Mouse (Mus musculus): Measurements from ENCODE around the gene Spdye4b. TPM values are rescaled to one million over a fixed set of nuclear protein-coding genes. Genes with fewer than 3 reads are reported as not detected.

The Spdye4b gene
- polyA plus RNA-seq, 1 experiment from 2014 or later: not detected

DNA sequence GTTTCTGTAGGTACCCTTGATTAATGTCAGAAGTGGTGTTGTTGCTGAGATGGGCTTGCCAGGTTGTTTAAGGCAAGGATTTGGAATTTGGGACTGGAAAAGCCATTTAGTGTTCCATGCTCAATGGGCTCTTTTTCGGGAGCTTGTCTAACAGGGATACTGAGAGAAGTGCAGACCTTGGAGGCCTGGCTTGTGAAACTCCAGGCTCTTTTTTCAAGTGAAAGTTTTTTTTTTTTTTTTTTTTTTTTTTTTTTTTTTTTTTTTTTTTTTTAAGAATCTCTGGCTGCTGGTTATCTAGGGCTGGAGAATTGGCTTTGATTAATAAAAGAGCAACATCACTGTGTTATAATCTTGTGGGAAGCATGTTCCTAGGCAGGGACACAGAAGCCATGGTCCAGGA, 41.5 kb downstream of the Spdye4b start:
- H3K4me3 ChIP-seq (replicated peaks): no peak overlapping the region
- WGBS: 72% methylated on average over 1 of the region's 1 CpGs
- H3K4me2 ChIP-seq: no peak overlapping the region
- no peaks in the 10 kb centered on the region for H3K9me3 ChIP-seq (replicated peaks)
- H3K4me1 ChIP-seq: no peaks in the 10 kb centered on the region
- no peak overlapping the region for H3K9ac ChIP-seq
- no peak overlapping the region for H3K27ac ChIP-seq
- H3K36me3 ChIP-seq: no peaks in the 10 kb centered on the region
- no peaks in the 10 kb centered on the region for H3K27me3 ChIP-seq
- ATAC-seq (replicated peaks; ENCODE audit: low FRiP score): no peak

DNA sequence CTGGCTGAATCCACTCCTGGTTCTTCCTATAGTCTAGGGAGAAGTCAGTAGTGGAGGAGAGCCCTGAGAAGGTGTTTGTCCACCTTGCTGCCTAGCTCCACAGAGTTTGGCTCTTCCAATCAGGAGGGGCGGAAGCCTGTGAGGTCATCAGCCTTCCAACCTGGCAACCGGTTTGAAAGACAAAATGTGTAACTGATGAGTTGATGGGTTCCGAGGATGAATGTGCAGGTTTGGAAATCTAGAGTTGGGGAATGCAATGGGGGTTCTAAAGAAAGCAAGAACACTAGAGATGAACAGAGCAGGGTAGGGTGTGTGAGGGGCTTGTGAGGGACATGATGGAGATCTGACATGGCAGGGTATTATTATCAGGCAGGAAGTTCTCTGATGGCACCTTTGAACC, 46.0 kb downstream of the Spdye4b start, which contains the start of gene Spdye4a:
Gene Spdye4a (minus strand): TSS at position 101 of the 400 bp plus-strand sequence.
- 87% methylated on average over 3 of the region's 3 CpGs for WGBS
- no peaks in the 10 kb centered on the region for H3K27me3 ChIP-seq
- H3K9me3 ChIP-seq (replicated peaks): no peaks in the 10 kb centered on the region; the same call in 1 of the 2 replicates
- no peak for ATAC-seq (replicated peaks; ENCODE audit: low FRiP score)
- no peak within 1 kb of the TSS for H3K4me2 ChIP-seq
- H3K36me3 ChIP-seq: no peaks in the 10 kb centered on the region
- no peak within 1 kb of the TSS for H3K27ac ChIP-seq
- H3K4me3 ChIP-seq (replicated peaks): no peak within 1 kb of the TSS
- H3K9ac ChIP-seq: no peak within 1 kb of the TSS
- no peaks in the 10 kb centered on the region for H3K4me1 ChIP-seq

DNA sequence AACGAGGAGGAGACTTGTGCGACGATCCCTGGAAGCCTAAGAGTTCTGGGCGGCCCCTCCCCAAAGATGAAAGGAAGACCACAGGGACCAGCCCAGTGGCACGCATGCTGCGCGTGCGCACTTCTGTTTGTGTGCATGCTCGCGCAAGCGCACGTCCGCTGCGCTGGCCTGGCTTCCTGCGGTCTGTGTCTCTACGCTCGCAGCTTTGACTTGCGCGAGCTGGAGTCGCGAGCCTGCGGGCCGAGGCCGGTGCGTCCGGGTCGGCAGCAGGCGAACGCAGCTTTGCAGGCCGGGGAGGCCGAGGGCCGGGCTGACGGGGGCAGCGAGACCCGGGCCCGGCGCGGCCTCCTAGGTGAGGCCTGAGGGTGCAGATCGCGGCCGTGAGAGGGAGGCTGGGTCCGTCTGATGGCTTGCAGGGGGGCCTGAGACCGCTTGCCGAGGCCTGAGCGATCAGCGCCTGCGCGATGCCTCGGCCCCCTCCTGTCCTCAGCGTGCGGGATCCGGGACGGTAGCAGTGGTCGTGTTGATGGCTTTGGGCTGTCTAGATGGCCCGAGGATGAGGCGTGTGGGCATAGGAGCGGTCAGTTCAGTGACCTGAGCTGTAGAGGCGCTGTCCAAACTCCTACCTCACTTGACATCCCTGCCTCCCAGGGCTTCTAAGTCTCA, 54.3 kb downstream of the Spdye4b start, which contains the start of gene Zfp12:
Gene Zfp12 (plus strand): TSS at position 136 of the 666 bp plus-strand sequence.
- Histone ChIP-seq H3K4me3 (replicated peaks) (peak within 1 kb of the TSS; percentile 84), H3K36me3 (peaks cover 33% of the 10 kb centered on the region), H3K9me3 (replicated peaks) (no peaks in the 10 kb centered on the region), H3K4me1 (peaks cover 20% of the 10 kb centered on the region), H3K4me2 (peak within 1 kb of the TSS; percentile 86), H3K27ac (peak within 1 kb of the TSS; percentile 97), H3K9ac (peak within 1 kb of the TSS; percentile 89), H3K27me3 (no peaks in the 10 kb centered on the region)
- ATAC-seq (replicated peaks; ENCODE audit: low FRiP score): peak; percentile 98
- under 1% methylated on average over 50 of the region's 58 CpGs for WGBS

DNA sequence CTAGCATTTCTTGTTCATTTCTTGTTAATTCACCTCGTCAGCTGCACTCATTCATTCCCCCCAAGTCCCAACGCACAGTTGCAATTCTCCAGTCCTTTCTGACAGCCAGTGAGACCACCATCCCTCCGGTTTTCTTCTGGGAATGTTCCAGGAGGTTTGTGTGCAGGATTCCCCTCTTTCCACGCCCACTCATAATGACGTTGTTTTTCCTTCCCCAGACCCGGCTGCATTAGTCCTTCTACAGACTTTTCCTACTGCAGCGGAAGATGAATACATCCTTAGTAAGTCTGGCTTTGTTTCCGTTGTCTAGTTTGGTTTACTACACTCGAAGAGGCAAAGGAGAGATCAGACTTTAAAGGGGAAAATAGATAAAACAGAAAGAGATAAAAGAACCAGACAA, 55.2 kb downstream of the Spdye4b start:
- Histone ChIP-seq H3K36me3 (peaks cover 41% of the 10 kb centered on the region), H3K4me1 (peaks cover 20% of the 10 kb centered on the region), H3K4me3 (replicated peaks) (peak overlapping the region; percentile 84), H3K9me3 (replicated peaks) (no peaks in the 10 kb centered on the region), H3K4me2 (peak overlapping the region; percentile 86), H3K27me3 (no peaks in the 10 kb centered on the region), H3K9ac (peak overlapping the region; percentile 89; the same call in 1 of the 2 replicates), H3K27ac (no peak overlapping the region)
- 35% methylated on average over 9 of the region's 9 CpGs for WGBS
- ATAC-seq (replicated peaks; ENCODE audit: low FRiP score): no peak

DNA sequence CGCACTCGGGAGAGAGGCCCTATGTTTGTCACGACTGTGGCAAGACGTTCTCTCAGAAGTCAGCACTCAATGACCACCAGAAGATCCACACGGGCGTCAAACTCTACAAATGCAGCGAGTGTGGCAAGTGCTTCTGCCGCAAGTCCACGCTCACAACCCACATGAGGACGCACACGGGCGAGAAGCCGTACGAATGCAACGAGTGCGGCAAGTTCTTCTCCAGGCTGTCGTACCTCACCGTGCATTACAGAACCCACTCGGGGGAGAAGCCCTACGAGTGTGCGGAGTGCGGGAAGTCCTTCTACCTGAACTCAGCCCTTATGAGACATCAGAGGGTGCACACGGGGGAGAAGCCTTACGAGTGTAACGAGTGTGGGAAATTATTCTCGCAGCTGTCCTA, 64.1 kb downstream of the Spdye4b start:
- Histone ChIP-seq H3K9ac (no peak overlapping the region), H3K4me3 (replicated peaks) (no peak overlapping the region), H3K4me2 (no peak overlapping the region), H3K36me3 (peaks cover 94% of the 10 kb centered on the region), H3K27me3 (no peaks in the 10 kb centered on the region), H3K27ac (no peak overlapping the region), H3K9me3 (replicated peaks) (no peaks in the 10 kb centered on the region), H3K4me1 (no peaks in the 10 kb centered on the region)
- ATAC-seq (replicated peaks; ENCODE audit: low FRiP score): no peak
- WGBS: 96% methylated on average over 26 of the region's 26 CpGs

DNA sequence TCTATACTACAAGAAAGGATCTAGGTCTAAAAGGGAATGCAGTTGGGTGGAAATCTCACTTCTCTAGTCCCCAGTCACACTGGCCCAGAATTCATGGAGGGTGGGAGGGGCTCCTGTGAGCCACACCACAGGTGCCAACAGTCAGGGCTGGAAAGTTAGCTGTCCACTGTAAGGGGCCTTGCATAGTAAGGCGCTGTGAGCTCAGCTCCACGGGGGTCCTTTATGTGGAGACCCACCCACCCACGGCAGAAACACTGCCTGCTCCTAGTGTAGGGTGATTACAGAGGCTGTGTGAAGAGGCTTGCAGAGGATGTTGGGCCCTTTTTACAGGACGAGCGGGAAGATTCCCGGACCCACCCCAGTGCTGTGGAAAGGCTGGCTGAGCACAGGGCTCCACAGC, 71.2 kb downstream of the Spdye4b start:
- WGBS: 56% methylated on average over 6 of the region's 6 CpGs
- peaks cover 45% of the 10 kb centered on the region for H3K36me3 ChIP-seq
- no peak overlapping the region for H3K9ac ChIP-seq
- H3K4me2 ChIP-seq: no peak overlapping the region
- H3K4me3 ChIP-seq (replicated peaks): no peak overlapping the region
- H3K27me3 ChIP-seq: peaks cover 64% of the 10 kb centered on the region
- peaks cover 27% of the 10 kb centered on the region for H3K4me1 ChIP-seq
- H3K9me3 ChIP-seq (replicated peaks): no peaks in the 10 kb centered on the region
- H3K27ac ChIP-seq: no peak overlapping the region
- ATAC-seq (replicated peaks; ENCODE audit: low FRiP score): no peak

DNA sequence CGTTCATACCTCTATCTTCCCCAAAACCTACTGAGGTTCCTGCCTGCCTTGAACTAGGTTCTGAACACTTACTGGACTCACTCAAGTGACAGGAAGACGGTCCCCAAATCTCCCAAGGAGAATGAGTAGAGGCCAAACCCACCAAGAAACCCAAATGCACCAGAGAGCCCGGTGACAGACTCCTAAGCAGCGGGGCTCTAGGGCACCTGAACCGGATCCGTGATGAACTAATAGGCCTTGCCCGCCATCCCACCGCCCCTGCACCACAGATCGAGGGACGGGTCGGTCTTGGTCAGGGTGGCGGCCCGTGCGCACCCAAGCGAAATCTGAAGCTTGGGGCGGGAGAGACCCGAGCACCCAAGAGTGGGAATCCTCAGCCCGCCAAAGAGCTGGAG, 72.0 kb downstream of the Spdye4b start:
- peaks cover 39% of the 10 kb centered on the region for H3K36me3 ChIP-seq
- 0 out of 2 replicates have a peak overlapping the region, but pooled peaks have one; percentile 23 for H3K9ac ChIP-seq
- H3K4me3 ChIP-seq (replicated peaks): peak overlapping the region; percentile 49
- no peaks in the 10 kb centered on the region for H3K9me3 ChIP-seq (replicated peaks)
- peak overlapping the region; percentile 90 for H3K4me2 ChIP-seq
- WGBS: 25% methylated on average over 18 of the region's 18 CpGs
- ATAC-seq (replicated peaks; ENCODE audit: low FRiP score): no peak
- peaks cover 27% of the 10 kb centered on the region for H3K4me1 ChIP-seq
- no peak overlapping the region for H3K27ac ChIP-seq
- peaks cover 72% of the 10 kb centered on the region for H3K27me3 ChIP-seq

DNA sequence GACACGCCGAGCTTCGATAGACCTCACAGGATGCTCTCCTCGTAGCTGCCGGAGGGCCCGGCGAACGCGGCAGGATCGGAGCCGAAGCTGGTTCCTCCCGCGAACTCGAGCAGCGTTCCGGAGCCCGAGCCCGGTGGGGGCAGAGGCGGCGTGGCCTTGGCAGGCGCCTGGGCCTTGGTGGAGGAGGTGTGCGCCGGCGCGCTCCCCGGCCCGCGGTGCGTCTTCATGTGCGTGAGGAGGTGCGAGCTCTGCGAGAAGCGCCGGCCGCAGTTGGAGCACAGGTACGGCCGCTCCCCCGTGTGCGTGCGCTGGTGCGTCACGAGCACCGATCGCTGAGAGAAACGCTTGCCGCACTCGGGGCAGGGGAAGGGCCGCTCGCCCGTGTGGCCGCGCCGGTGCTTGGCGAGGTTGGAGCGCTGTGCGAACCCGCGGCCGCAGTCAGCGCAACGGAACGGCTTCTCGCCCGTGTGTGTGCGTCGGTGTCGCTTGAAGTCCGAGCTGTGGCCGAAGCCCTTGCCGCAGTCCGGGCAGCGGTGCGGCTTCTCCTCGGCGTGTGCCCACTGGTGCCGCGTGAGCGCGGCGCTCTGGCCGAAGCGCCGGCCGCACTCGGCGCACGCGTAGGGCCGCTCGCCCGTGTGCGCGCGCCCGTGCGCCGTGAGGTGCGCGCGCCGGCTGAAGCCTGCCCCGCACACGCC, 72.5 kb downstream of the Spdye4b start:
- Histone ChIP-seq H3K36me3 (peaks cover 35% of the 10 kb centered on the region), H3K9ac (peak overlapping the region; percentile 23; the same call in 1 of the 2 replicates), H3K9me3 (replicated peaks) (no peaks in the 10 kb centered on the region), H3K4me2 (peak overlapping the region; percentile 90), H3K27ac (no peak overlapping the region), H3K27me3 (peaks cover 77% of the 10 kb centered on the region), H3K4me1 (peaks cover 27% of the 10 kb centered on the region), H3K4me3 (replicated peaks) (peak overlapping the region; percentile 49)
- WGBS: 5% methylated on average over 102 of the region's 103 CpGs
- peak; percentile 20 for ATAC-seq (replicated peaks; ENCODE audit: low FRiP score)

DNA sequence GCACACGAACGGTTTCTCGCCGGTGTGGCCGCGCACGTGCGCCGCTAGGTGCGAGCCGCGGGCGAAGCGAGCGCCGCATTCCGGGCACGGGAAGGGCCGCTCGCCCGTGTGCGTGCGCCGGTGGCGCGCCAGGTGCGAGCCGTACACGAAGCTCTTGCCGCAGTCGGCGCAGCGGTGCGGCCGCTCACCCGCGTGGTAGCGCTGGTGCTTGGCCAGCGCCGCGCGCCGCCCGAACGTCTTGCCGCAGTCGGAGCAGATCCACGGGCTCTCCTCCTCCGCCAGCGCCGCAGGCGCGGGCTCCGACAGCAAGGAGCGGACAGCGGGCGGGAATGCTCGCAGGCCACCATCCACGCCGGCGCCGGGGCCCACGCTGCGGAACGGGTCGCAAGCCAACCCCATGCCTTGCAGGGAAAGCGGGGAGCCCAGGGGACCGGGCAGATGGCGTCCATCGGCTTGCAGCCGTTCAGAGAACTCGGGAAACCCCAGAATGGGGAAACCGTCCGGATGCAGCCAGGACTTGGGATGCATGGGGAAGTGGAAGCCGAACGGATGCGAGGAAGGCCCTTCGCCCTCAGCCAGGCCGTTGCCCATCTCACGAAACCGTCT, 73.2 kb downstream of the Spdye4b start:
- Histone ChIP-seq H3K9ac (peak overlapping the region; percentile 23; the same call in 1 of the 2 replicates), H3K4me1 (peaks cover 27% of the 10 kb centered on the region), H3K27ac (no peak overlapping the region), H3K27me3 (peaks cover 84% of the 10 kb centered on the region), H3K9me3 (replicated peaks) (no peaks in the 10 kb centered on the region), H3K36me3 (peaks cover 36% of the 10 kb centered on the region), H3K4me2 (peak overlapping the region; percentile 90), H3K4me3 (replicated peaks) (peak overlapping the region; percentile 49)
- WGBS: 6% methylated on average over 81 of the region's 81 CpGs
- ATAC-seq (replicated peaks; ENCODE audit: low FRiP score): peak; percentile 31; the same call in 1 of the 2 replicates

Small RNA genes within 50 kb of the gene (microRNA-seq; reads per million reads assigned to microRNA genes)
- not detected for gene Gm44405

Other genes starting within 250 kb of the Spdye4b start
- 320 and 348 TPM in 2 replicates for gene Fscn1, start 220.7 kb upstream of the Spdye4b start, polyA plus RNA-seq (2015; fragmentation: Nextera tagmentation; extraction: Ambion mirVana)
- 44.5 and 46.9 TPM in 2 replicates for gene Rnf216, start 68.0 kb upstream of the Spdye4b start, polyA plus RNA-seq (2015; fragmentation: Nextera tagmentation; extraction: Ambion mirVana)
- 0.04 TPM in 1 of 2 replicates, not detected in the other for gene Olfr718-ps1, start 33.4 kb upstream of the Spdye4b start, polyA plus RNA-seq (2015; fragmentation: Nextera tagmentation; extraction: Ambion mirVana)
- 12.8 and 16.8 TPM in 2 replicates for gene Rbak, start 242 bp upstream of the Spdye4b start, polyA plus RNA-seq (2015; fragmentation: Nextera tagmentation; extraction: Ambion mirVana)
- gene Spdye4a, start 45.9 kb downstream of the Spdye4b start, polyA plus RNA-seq (2015; fragmentation: Nextera tagmentation; extraction: Ambion mirVana): not detected in 2 replicates
- gene Zfp12, start 54.1 kb downstream of the Spdye4b start, polyA plus RNA-seq (2015; fragmentation: Nextera tagmentation; extraction: Ambion mirVana): 15.6 and 17.0 TPM in 2 replicates
- gene Zfp316, start 89.0 kb downstream of the Spdye4b start, polyA plus RNA-seq (2015; fragmentation: Nextera tagmentation; extraction: Ambion mirVana): 3.2 and 3.3 TPM in 2 replicates
- 0.08 TPM in 2 replicates for gene Zfp853, start 112.6 kb downstream of the Spdye4b start, polyA plus RNA-seq (2015; fragmentation: Nextera tagmentation; extraction: Ambion mirVana)
- gene E130309D02Rik, start 134.3 kb downstream of the Spdye4b start, polyA plus RNA-seq (2015; fragmentation: Nextera tagmentation; extraction: Ambion mirVana): 39.9 and 43.6 TPM in 2 replicates
- 74.3 and 76.4 TPM in 2 replicates for gene Zdhhc4, start 148.2 kb downstream of the Spdye4b start, polyA plus RNA-seq (2015; fragmentation: Nextera tagmentation; extraction: Ambion mirVana)
- 0.14 TPM in 1 of 2 replicates, not detected in the other for gene Grid2ip, start 176.3 kb downstream of the Spdye4b start, polyA plus RNA-seq (2015; fragmentation: Nextera tagmentation; extraction: Ambion mirVana)
- gene Kdelr2, start 222.8 kb downstream of the Spdye4b start, polyA plus RNA-seq (2015; fragmentation: Nextera tagmentation; extraction: Ambion mirVana): 344 and 350 TPM in 2 replicates

All from kidney, embryonic 15.5 days (tissue).